Mouse (Mus musculus) heart, adult 8-10 months (tissue): Measurements from ENCODE around the gene Mpp2. TPM values are rescaled to one million over a fixed set of nuclear protein-coding genes. Genes with fewer than 3 reads are reported as not detected.

Experiments
- DNase-seq: peaks from one replicate; pipeline ENCODE4 v3.0.0; 2022; ENCODE audit warnings: low spot score
- total RNA-seq, 4 experiments: library from RNA; stranded (reverse); gene quantifications; 2 replicates each; pipeline ENCODE4 v1.2.4; 2022

Mpp2 gene
- total RNA-seq, 4 experiments from 2014 or later, result 2.6 to 4.7 (median 4.3) TPM

GRCm38 (mm10) chr11:102036336-102036735 lies 52.0 kb downstream of the Mpp2 start:
- DNase-seq, result no peak

- DNase-seq, result no peak
These were observed 52.8 kb downstream of the Mpp2 start for GRCm38 (mm10) chr11:102035456-102035960.

GRCm38 (mm10) chr11:102034887-102035286 lies 53.4 kb downstream of the Mpp2 start:
- DNase-seq, result no peak

GRCm38 (mm10) chr11:102033055-102033591 lies 55.2 kb downstream of the Mpp2 start:
- no peak for DNase-seq

GRCm38 (mm10) chr11:102031149-102031548 lies 57.2 kb downstream of the Mpp2 start:
- DNase-seq, result no peak

GRCm38 (mm10) chr11:102029966-102030365 lies 58.3 kb downstream of the Mpp2 start:
- no peak for DNase-seq

GRCm38 (mm10) chr11:102029304-102029703 lies 59.0 kb downstream of the Mpp2 start:
- no peak for DNase-seq

GRCm38 (mm10) chr11:102028087-102028816 lies 60.1 kb downstream of the Mpp2 start, which contains the start of gene Mpp3:
Gene Mpp3, minus strand, starts transcription at chr11:102028461.
- DNase-seq, result no peak

- DNase-seq, result no peak
These were observed 60.8 kb downstream of the Mpp2 start for GRCm38 (mm10) chr11:102027361-102028017.

GRCm38 (mm10) chr11:102026694-102027360 lies 61.5 kb downstream of the Mpp2 start:
- peak; percentile 39 for DNase-seq

GRCm38 (mm10) chr11:102025991-102026660 lies 62.2 kb downstream of the Mpp2 start:
- DNase-seq, result no peak

GRCm38 (mm10) chr11:102025354-102025753 lies 63.0 kb downstream of the Mpp2 start:
- DNase-seq, result no peak

- DNase-seq, result no peak
These were observed 63.4 kb downstream of the Mpp2 start for GRCm38 (mm10) chr11:102024875-102025274.

- no peak for DNase-seq
These were observed 64.1 kb downstream of the Mpp2 start for GRCm38 (mm10) chr11:102024084-102024758.

- DNase-seq, result no peak
These were observed 64.9 kb downstream of the Mpp2 start for GRCm38 (mm10) chr11:102023406-102023805.

- no peak for DNase-seq
These were observed 67.1 kb downstream of the Mpp2 start for GRCm38 (mm10) chr11:102021196-102021595.

GRCm38 (mm10) chr11:102019736-102020135 lies 68.6 kb downstream of the Mpp2 start:
- DNase-seq, result no peak

GRCm38 (mm10) chr11:102016136-102016535 lies 72.2 kb downstream of the Mpp2 start:
- peak; percentile 47 for DNase-seq

- no peak for DNase-seq
These were observed 72.8 kb downstream of the Mpp2 start for GRCm38 (mm10) chr11:102015472-102015871.

- DNase-seq, result no peak
These were observed 75.1 kb downstream of the Mpp2 start for GRCm38 (mm10) chr11:102013201-102013600.

- DNase-seq, result no peak
These were observed 76.8 kb downstream of the Mpp2 start for GRCm38 (mm10) chr11:102011510-102011909.
